Mouse (Mus musculus) stomach, postnatal 0 days (tissue): ENCODE data around the gene Prkce. TPM values are rescaled to one million over a fixed set of nuclear protein-coding genes. Genes with fewer than 3 reads are reported as not detected.

Experiments used
- ATAC-seq: fragments of 200-750 bp; cut with Nextera tagmentation; 2 replicates; pipeline ENCODE4 v1.8.0; 2017; ENCODE audit not compliant: low FRiP score, low TSS enrichment
- DNase-seq: peaks from one replicate; pipeline ENCODE4 v3.0.0-alpha.2; 2016; ENCODE audit warnings: low spot score
- H3K27ac ChIP-seq: fragments of 300-500 bp; sonication (generic); replicated peaks from 2 replicates; pipeline ENCODE4 v1.5.1; 2014; ENCODE audit warnings: mild to moderate bottlenecking, control low read depth
- H3K27me3 ChIP-seq: fragments of 300-500 bp; sonication (generic); 2 replicates; pipeline ENCODE4 v1.6.1; 2014; ENCODE audit warnings: low read length; ENCODE audit not compliant: control insufficient read depth, insufficient read depth
- H3K36me3 ChIP-seq: fragments of 300-500 bp; sonication (generic); 2 replicates; pipeline ENCODE4 v1.6.1; 2014; ENCODE audit warnings: low read length, mixed read lengths; ENCODE audit not compliant: control insufficient read depth, insufficient read depth
- H3K4me1 ChIP-seq: fragments of 300-500 bp; sonication (generic); replicated peaks from 2 replicates; pipeline ENCODE4 v1.6.1; 2014; ENCODE audit warnings: antibody characterized with exemption; ENCODE audit not compliant: control insufficient read depth, insufficient read depth
- H3K4me2 ChIP-seq: fragments of 300-500 bp; sonication (generic); replicated peaks from 2 replicates; pipeline ENCODE4 v1.6.1; 2014; ENCODE audit warnings: low read depth, mild to moderate bottlenecking, control low read depth, moderate library complexity
- H3K4me3 ChIP-seq: fragments of 300-500 bp; sonication (generic); 2 replicates; pipeline ENCODE4 v1.5.1; 2014; ENCODE audit warnings: low read depth, low read length, control low read depth
- H3K9ac ChIP-seq: fragments of 300-500 bp; sonication (generic); 2 replicates; pipeline ENCODE4 v1.6.1; 2014; ENCODE audit warnings: mild to moderate bottlenecking, low read length, control low read depth, mixed read lengths
- H3K9me3 ChIP-seq: fragments of 300-500 bp; sonication (generic); 2 replicates; pipeline ENCODE4 v1.6.1; 2016; ENCODE audit warnings: low read length; ENCODE audit not compliant: control insufficient read depth
- CTCF ChIP-seq: IDR thresholded peaks from 2 replicates; pipeline ENCODE4 v1.5.1; 2016; ENCODE audit warnings: antibody characterized with exemption, low read depth, mild to moderate bottlenecking, moderate library complexity
- EP300 ChIP-seq: optimal IDR thresholded peaks from 2 replicates; pipeline ENCODE3; 2016; ENCODE audit warnings: antibody characterized with exemption
- WGBS: fragments of 180-500 bp; shearing (Covaris S2); extraction: QIAGEN DNeasy Blood & Tissue Kit; methylation state at CpG from one replicate; pipeline ENCODE4 v1.1.7; 2014; 5-methylcytosine and 5-hydroxymethylcytosine counted together
- polyA plus RNA-seq: library from polyadenylated mRNA; unstranded; fragments of >200 nt; fragmentation: Nextera tagmentation; extraction: Ambion mirVana; gene quantifications from 2 replicates; pipeline ENCODE4 v1.2.1, GENCODE M21; 2015

Gene Prkce
- polyA plus RNA-seq, 1 experiment from 2014 or later, result 3.4 TPM

- TF ChIP-seq CTCF (no peak), EP300 (no peak)
- 33% methylated on average over 13 of the region's 13 CpGs for WGBS
- no peak overlapping the region for H3K9ac ChIP-seq
- no peak overlapping the region for H3K4me3 ChIP-seq
- H3K4me1 ChIP-seq, result no peaks in the 10 kb centered on the region
- H3K9me3 ChIP-seq, result no peaks in the 10 kb centered on the region
- H3K4me2 ChIP-seq, result no peak overlapping the region
- no peaks in the 10 kb centered on the region for H3K36me3 ChIP-seq
- DNase-seq (no peak), ATAC-seq (no peak)
- no peaks in the 10 kb centered on the region for H3K27me3 ChIP-seq
- H3K27ac ChIP-seq, result no peak overlapping the region
Observed at GRCm38 (mm10) chr17:86514974-86515620, 347.5 kb downstream of the Prkce start.

DNA sequence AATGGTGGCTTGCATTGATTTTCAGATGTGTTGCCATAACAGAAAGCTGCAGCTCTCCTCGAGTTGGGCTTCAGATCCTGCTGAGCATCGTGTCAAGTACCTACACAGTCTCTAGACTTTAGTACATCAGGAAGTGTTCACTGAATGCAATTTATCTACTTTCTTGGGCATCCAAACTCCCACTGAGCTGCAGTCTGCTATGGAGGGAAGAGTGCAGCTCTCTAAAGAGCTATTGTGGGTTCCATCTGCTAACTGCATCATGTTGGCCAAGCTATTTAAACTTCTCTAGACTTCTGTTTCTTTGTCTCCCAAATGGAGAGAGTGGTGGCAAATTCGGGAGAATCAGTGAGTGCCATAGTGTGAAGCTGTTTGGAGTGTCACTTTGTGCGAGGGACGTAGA is 349.0 kb downstream of the Prkce start:
- Histone ChIP-seq H3K27ac (no peak overlapping the region), H3K4me2 (no peak overlapping the region), H3K4me3 (no peak overlapping the region), H3K9me3 (no peaks in the 10 kb centered on the region), H3K36me3 (no peaks in the 10 kb centered on the region), H3K9ac (no peak overlapping the region), H3K4me1 (no peaks in the 10 kb centered on the region), H3K27me3 (no peaks in the 10 kb centered on the region)
- TF ChIP-seq CTCF (no peak), EP300 (no peak)
- ATAC-seq (no peak), DNase-seq (no peak)
- 74% methylated on average over 5 of the region's 5 CpGs for WGBS

GRCm38 (mm10) chr17:86518604-86519003 is 351.0 kb downstream of the Prkce start:
- ATAC-seq (no peak), DNase-seq (no peak)
- no peak overlapping the region for H3K4me3 ChIP-seq
- H3K9ac ChIP-seq, result no peak overlapping the region
- H3K36me3 ChIP-seq, result no peaks in the 10 kb centered on the region
- H3K9me3 ChIP-seq, result no peaks in the 10 kb centered on the region
- H3K27me3 ChIP-seq, result no peaks in the 10 kb centered on the region
- H3K27ac ChIP-seq, result no peak overlapping the region
- TF ChIP-seq CTCF (no peak), EP300 (no peak)
- H3K4me1 ChIP-seq, result no peaks in the 10 kb centered on the region
- WGBS, result 92% methylated on average over 7 of the region's 7 CpGs
- no peak overlapping the region for H3K4me2 ChIP-seq

DNA sequence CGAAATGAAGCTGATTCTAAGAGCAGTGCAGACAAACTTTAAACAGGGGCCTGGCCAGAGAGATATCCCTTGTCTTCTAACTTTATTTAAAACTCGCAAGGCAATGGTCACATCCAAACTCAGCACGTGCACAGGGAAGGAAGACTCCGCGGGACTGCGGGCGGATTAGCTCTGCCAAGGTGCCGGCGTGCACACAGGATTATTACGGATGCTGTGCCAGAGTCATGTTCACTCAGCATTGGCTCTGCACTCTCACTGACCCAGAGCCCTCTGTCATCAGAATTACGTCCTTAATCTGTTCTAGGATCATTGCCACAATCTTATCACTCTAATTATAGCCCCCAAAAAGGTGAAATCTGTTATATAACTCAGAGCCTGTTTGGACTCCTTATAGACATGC is 353.7 kb downstream of the Prkce start:
- Histone ChIP-seq H3K4me1 (no peaks in the 10 kb centered on the region), H3K9ac (no peak overlapping the region), H3K27me3 (no peaks in the 10 kb centered on the region), H3K36me3 (no peaks in the 10 kb centered on the region), H3K4me3 (no peak overlapping the region), H3K9me3 (no peaks in the 10 kb centered on the region), H3K4me2 (no peak overlapping the region), H3K27ac (no peak overlapping the region)
- no peak for TF ChIP-seq EP300
- no peak for TF ChIP-seq CTCF
- WGBS, result 82% methylated on average over 11 of the region's 11 CpGs
- DNase-seq (no peak), ATAC-seq (no peak)

- H3K9ac ChIP-seq, result no peak overlapping the region
- no peak overlapping the region for H3K4me3 ChIP-seq
- 79% methylated on average over 5 of the region's 5 CpGs for WGBS
- ATAC-seq (no peak), DNase-seq (no peak)
- TF ChIP-seq CTCF (no peak), EP300 (no peak)
- H3K27me3 ChIP-seq, result no peaks in the 10 kb centered on the region
- H3K4me1 ChIP-seq, result no peaks in the 10 kb centered on the region
- no peak overlapping the region for H3K4me2 ChIP-seq
- no peak overlapping the region for H3K27ac ChIP-seq
- H3K36me3 ChIP-seq, result no peaks in the 10 kb centered on the region
- no peaks in the 10 kb centered on the region for H3K9me3 ChIP-seq
Observed at GRCm38 (mm10) chr17:86522649-86523048, 355.1 kb downstream of the Prkce start.

- Histone ChIP-seq H3K9ac (no peak overlapping the region), H3K4me1 (no peaks in the 10 kb centered on the region), H3K9me3 (no peaks in the 10 kb centered on the region), H3K4me2 (no peak overlapping the region), H3K27ac (no peak overlapping the region), H3K36me3 (no peaks in the 10 kb centered on the region), H3K27me3 (no peaks in the 10 kb centered on the region), H3K4me3 (no peak overlapping the region)
- DNase-seq (no peak), ATAC-seq (no peak)
- WGBS, result 60% methylated on average over 3 of the region's 3 CpGs
- TF ChIP-seq CTCF (no peak), EP300 (no peak)
Observed at GRCm38 (mm10) chr17:86523374-86523773, 355.8 kb downstream of the Prkce start.
